Mouse (Mus musculus): ENCODE data around the gene Il25. TPM values are rescaled to one million over a fixed set of nuclear protein-coding genes. Genes with fewer than 3 reads are reported as not detected.
"Not testable (repeated sequence)": the region's sequence is repeated elsewhere in the genome, so short reads cannot be mapped to it uniquely, and the experiment has no call there.

Gene Il25
- polyA plus RNA-seq, 1 experiment from 2014 or later = not detected

DNA sequence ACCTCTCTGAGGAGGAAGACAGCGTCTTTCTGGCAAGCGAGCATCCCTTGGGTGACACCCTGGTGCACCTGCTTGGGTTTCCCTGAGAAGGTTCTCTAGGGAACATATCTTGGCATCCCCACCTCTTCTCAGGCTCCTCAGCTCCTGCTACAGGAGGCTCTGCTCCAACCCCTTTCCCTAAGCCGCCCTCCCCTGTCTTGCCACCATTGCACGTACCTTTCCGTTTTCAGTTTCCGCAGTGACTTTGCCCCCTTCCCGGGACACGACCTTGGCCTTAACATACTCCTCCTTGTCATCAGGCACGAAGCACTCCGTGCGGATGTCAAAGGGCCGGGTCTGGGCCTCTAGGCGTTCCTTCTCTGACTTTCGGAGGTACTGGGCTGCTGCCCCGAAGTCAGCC, 32.5 kb downstream of the Il25 start:
- H3K9me3 ChIP-seq (ENCODE audit: control insufficient read depth, low read length) = no peaks in the 10 kb centered on the region
- peak overlapping the region; percentile 83 for H3K9ac ChIP-seq (ENCODE audit: low read length)
- ATAC-seq (ENCODE audit: insufficient number of reproducible peaks, insufficient read depth, low FRiP score, low read depth) = no peak
- WGBS = 25% methylated on average over 15 of the region's 15 CpGs
- H3K27ac ChIP-seq (replicated peaks in 1 of 2; ENCODE audit: control insufficient read depth in 1 of 2, insufficient read depth in 1 of 2, low read depth in 2 of 2, low read length in 2 of 2) = peak overlapping the region; percentile 87 to 92
- peaks cover 30 to 31% of the 10 kb centered on the region in 2 experiments for H3K4me1 ChIP-seq (ENCODE audit: control insufficient read depth in 2 of 2, insufficient read depth in 2 of 2, low read length in 2 of 2)
- H3K4me2 ChIP-seq (ENCODE audit: low read length) = peak overlapping the region; percentile 66
- no peaks in the 10 kb centered on the region for H3K27me3 ChIP-seq (ENCODE audit: control insufficient read depth, insufficient read depth, low read length)
- H3K36me3 ChIP-seq (ENCODE audit: control insufficient read depth, insufficient read depth, low read length) = peaks cover 54% of the 10 kb centered on the region
- peak overlapping the region; percentile 42 to 62 for H3K4me3 ChIP-seq (ENCODE audit: control insufficient read depth in 1 of 2, insufficient read depth in 1 of 2, low read depth in 1 of 2, low read length in 2 of 2)

DNA sequence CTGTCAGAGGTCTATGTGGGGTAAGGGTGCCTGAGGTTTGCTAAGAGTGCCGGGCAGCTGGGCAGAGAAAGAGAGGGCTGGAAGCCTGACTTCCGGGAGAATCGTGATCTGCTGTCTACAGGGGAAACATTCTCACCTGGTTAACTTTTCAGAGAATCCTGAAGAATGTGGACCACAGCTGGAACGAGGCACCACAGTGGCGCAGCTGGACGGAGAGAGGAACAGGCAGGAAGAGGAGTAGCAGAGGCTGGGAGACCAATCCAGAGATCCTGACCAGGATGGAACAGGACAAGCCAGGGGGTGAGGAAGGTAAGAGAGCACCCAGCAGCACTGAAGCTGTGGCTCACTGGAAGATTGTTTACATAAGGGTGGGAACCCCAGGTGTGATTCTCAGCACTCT, 33.1 kb downstream of the Il25 start:
- H3K27ac ChIP-seq (replicated peaks in 1 of 2; ENCODE audit: control insufficient read depth in 1 of 2, insufficient read depth in 1 of 2, low read depth in 2 of 2, low read length in 2 of 2) = peak overlapping the region; percentile 87 to 92
- H3K4me1 ChIP-seq (ENCODE audit: control insufficient read depth in 2 of 2, insufficient read depth in 2 of 2, low read length in 2 of 2) = peaks cover 27 to 30% of the 10 kb centered on the region in 2 experiments
- H3K9me3 ChIP-seq (ENCODE audit: control insufficient read depth, low read length) = no peaks in the 10 kb centered on the region
- H3K36me3 ChIP-seq (ENCODE audit: control insufficient read depth, insufficient read depth, low read length) = peaks cover 54% of the 10 kb centered on the region
- H3K27me3 ChIP-seq (ENCODE audit: control insufficient read depth, insufficient read depth, low read length) = no peaks in the 10 kb centered on the region
- WGBS = 20% methylated on average over 6 of the region's 6 CpGs
- peak overlapping the region; percentile 42 to 62 for H3K4me3 ChIP-seq (ENCODE audit: control insufficient read depth in 1 of 2, insufficient read depth in 1 of 2, low read depth in 1 of 2, low read length in 2 of 2)
- ATAC-seq (ENCODE audit: insufficient number of reproducible peaks, insufficient read depth, low FRiP score, low read depth) = no peak
- peak overlapping the region; percentile 83 for H3K9ac ChIP-seq (ENCODE audit: low read length)
- peak overlapping the region; percentile 66 for H3K4me2 ChIP-seq (ENCODE audit: low read length)

DNA sequence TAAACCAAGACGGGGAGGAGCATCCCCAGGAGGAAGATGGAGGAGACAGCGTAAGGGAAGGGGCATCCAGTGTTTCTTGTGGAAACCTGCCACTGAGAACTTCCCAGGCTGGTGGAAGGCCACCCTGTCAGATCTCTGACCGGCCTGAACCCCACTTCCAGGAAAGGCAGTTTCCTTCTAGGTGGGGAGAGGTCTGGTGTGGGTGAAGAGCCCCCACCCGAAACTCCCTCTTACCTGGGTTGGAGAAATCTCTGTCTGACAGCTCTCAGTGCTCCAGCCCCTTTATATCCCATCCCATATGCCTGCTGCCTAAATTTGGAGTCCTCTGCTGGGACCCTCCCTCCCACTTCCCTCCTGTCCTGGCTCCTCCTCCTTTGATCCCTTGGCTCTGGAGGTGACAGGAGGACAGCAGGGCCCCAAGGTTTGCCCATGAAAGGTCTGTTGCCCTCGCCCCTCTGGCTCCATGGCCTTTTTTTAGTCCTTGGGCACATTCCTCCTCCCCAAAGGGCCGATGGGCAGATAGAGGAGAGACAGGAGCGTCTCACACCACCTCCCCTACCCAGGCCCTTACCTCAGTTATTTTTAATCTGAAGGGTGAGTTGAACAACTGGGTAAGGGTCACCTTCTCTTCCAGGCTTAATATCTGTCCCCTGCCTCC, 34.0 kb downstream of the Il25 start, which contains the start of gene Myh6:
Gene Myh6 (minus strand): TSS at position 608 of the 658 bp plus-strand sequence.
- Histone ChIP-seq H3K4me1 (ENCODE audit: control insufficient read depth in 2 of 2, insufficient read depth in 2 of 2, low read length in 2 of 2) (peaks cover 23 to 27% of the 10 kb centered on the region in 2 experiments), H3K9ac (ENCODE audit: low read length) (peak within 1 kb of the TSS; percentile 83), H3K9me3 (ENCODE audit: control insufficient read depth, low read length) (no peaks in the 10 kb centered on the region), H3K27ac (replicated peaks in 1 of 2; ENCODE audit: control insufficient read depth in 1 of 2, insufficient read depth in 1 of 2, low read depth in 2 of 2, low read length in 2 of 2) (peak within 1 kb of the TSS; percentile 87 to 92), H3K4me2 (ENCODE audit: low read length) (peak within 1 kb of the TSS; percentile 66), H3K4me3 (ENCODE audit: control insufficient read depth in 1 of 2, insufficient read depth in 1 of 2, low read depth in 1 of 2, low read length in 2 of 2) (peak within 1 kb of the TSS; percentile 42 to 62), H3K27me3 (ENCODE audit: control insufficient read depth, insufficient read depth, low read length) (no peaks in the 10 kb centered on the region), H3K36me3 (ENCODE audit: control insufficient read depth, insufficient read depth, low read length) (peaks cover 54% of the 10 kb centered on the region)
- peak; percentile 54 for ATAC-seq (ENCODE audit: insufficient number of reproducible peaks, insufficient read depth, low FRiP score, low read depth)
- 23% methylated on average over 7 of the region's 7 CpGs for WGBS

DNA sequence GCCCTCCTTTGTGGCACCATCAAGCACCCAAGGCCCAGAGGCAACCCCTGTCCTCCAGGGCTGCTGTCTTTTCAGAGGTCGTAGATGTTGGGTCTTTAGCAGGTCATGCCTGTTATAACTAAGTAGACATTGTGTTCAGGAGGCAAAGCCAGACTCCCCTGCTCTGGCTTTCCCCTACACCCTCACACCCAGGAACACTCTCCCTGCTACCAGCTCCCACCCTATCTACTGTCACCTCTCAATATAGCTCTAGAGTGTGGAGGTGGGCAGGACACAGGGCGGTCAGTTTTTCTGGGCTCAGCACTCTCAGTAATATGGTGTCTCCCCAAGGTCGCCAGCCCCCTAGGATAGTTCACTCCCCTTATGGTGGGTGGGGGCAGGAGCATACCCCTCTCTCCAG, 35.4 kb downstream of the Il25 start:
- Histone ChIP-seq H3K4me1 (ENCODE audit: control insufficient read depth in 2 of 2, insufficient read depth in 2 of 2, low read length in 2 of 2) (peaks cover 20 to 23% of the 10 kb centered on the region in 2 experiments), H3K9me3 (ENCODE audit: control insufficient read depth, low read length) (no peaks in the 10 kb centered on the region), H3K36me3 (ENCODE audit: control insufficient read depth, insufficient read depth, low read length) (peaks cover 54% of the 10 kb centered on the region), H3K4me2 (ENCODE audit: low read length) (peak overlapping the region; percentile 66), H3K4me3 (ENCODE audit: control insufficient read depth in 1 of 2, insufficient read depth in 1 of 2, low read depth in 1 of 2, low read length in 2 of 2) (no peak overlapping the region), H3K9ac (ENCODE audit: low read length) (peak overlapping the region; percentile 83), H3K27me3 (ENCODE audit: control insufficient read depth, insufficient read depth, low read length) (no peaks in the 10 kb centered on the region), H3K27ac (replicated peaks in 1 of 2; ENCODE audit: control insufficient read depth in 1 of 2, insufficient read depth in 1 of 2, low read depth in 2 of 2, low read length in 2 of 2) (peak overlapping the region; percentile 87 to 92)
- peak; percentile 4 for ATAC-seq (ENCODE audit: insufficient number of reproducible peaks, insufficient read depth, low FRiP score, low read depth)
- WGBS = 33% methylated on average over 3 of the region's 3 CpGs

DNA sequence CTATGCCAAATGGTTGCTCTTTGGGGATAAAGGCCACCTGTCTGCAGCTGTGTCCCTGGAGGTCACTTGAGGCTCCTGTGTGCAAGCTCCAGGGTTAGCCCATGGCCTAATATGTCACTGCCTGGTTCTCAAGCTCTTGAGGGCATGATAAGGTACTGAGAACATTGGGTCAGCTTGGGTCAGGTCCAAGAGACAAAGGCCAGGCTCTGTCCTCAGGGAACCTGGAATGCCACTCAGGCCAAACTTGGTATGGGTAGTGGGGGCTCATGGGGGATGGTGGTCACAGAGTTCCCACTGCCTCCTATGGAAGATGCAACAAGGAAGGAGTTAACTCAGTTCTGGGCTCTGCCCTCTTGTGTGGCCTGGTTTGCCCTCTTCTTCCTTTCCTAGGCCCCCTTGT, 35.8 kb downstream of the Il25 start:
- H3K27me3 ChIP-seq (ENCODE audit: control insufficient read depth, insufficient read depth, low read length) = no peaks in the 10 kb centered on the region
- H3K4me2 ChIP-seq (ENCODE audit: low read length) = no peak overlapping the region
- no peaks in the 10 kb centered on the region for H3K9me3 ChIP-seq (ENCODE audit: control insufficient read depth, low read length)
- H3K4me3 ChIP-seq (ENCODE audit: control insufficient read depth in 1 of 2, insufficient read depth in 1 of 2, low read depth in 1 of 2, low read length in 2 of 2) = no peak overlapping the region
- H3K4me1 ChIP-seq (ENCODE audit: control insufficient read depth in 2 of 2, insufficient read depth in 2 of 2, low read length in 2 of 2) = peaks cover 23% of the 10 kb centered on the region in 2 experiments
- H3K9ac ChIP-seq (ENCODE audit: low read length) = peak overlapping the region; percentile 83; the same call in 1 of the 2 replicates
- H3K36me3 ChIP-seq (ENCODE audit: control insufficient read depth, insufficient read depth, low read length) = peaks cover 55% of the 10 kb centered on the region
- peak; percentile 54 for ATAC-seq (ENCODE audit: insufficient number of reproducible peaks, insufficient read depth, low FRiP score, low read depth)
- peak overlapping the region; percentile 87 to 92 for H3K27ac ChIP-seq (replicated peaks in 1 of 2; ENCODE audit: control insufficient read depth in 1 of 2, insufficient read depth in 1 of 2, low read depth in 2 of 2, low read length in 2 of 2)

DNA sequence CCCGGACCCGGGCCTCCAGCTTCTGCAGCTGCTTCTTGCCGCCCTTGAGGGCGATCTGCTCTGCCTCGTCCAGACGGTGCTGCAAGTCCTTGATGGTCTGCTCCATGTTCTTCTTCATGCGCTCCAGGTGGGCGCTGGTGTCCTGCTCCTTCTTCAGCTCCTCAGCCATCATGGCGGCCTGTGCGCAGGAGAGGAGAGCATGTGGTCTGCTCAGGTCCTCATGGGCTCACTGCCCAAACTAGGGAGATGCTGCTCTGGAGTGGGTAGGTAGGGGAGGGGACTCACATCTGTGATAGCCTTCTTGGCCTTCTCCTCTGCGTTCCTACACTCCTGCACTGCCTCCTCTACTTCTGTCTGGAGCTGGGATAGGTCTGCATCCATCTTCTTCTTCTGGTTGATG, 40.3 kb downstream of the Il25 start:
- WGBS = 74% methylated on average over 7 of the region's 11 CpGs
- peaks cover 74% of the 10 kb centered on the region for H3K36me3 ChIP-seq (ENCODE audit: control insufficient read depth, insufficient read depth, low read length)
- H3K4me2 ChIP-seq (ENCODE audit: low read length); H3K27me3 ChIP-seq (ENCODE audit: control insufficient read depth, insufficient read depth, low read length); H3K9ac ChIP-seq (ENCODE audit: low read length); ATAC-seq (ENCODE audit: insufficient number of reproducible peaks, insufficient read depth, low FRiP score, low read depth); H3K9me3 ChIP-seq (ENCODE audit: control insufficient read depth, low read length); H3K4me3 ChIP-seq (ENCODE audit: control insufficient read depth in 1 of 2, insufficient read depth in 1 of 2, low read depth in 1 of 2, low read length in 2 of 2): not testable (repeated sequence)
- H3K27ac ChIP-seq (replicated peaks in 1 of 2; ENCODE audit: control insufficient read depth in 1 of 2, insufficient read depth in 1 of 2, low read depth in 2 of 2, low read length in 2 of 2) = peak overlapping the region; percentile 50 to 87
- peaks cover 8 to 19% of the 10 kb centered on the region in 2 experiments for H3K4me1 ChIP-seq (ENCODE audit: control insufficient read depth in 2 of 2, insufficient read depth in 2 of 2, low read length in 2 of 2)

DNA sequence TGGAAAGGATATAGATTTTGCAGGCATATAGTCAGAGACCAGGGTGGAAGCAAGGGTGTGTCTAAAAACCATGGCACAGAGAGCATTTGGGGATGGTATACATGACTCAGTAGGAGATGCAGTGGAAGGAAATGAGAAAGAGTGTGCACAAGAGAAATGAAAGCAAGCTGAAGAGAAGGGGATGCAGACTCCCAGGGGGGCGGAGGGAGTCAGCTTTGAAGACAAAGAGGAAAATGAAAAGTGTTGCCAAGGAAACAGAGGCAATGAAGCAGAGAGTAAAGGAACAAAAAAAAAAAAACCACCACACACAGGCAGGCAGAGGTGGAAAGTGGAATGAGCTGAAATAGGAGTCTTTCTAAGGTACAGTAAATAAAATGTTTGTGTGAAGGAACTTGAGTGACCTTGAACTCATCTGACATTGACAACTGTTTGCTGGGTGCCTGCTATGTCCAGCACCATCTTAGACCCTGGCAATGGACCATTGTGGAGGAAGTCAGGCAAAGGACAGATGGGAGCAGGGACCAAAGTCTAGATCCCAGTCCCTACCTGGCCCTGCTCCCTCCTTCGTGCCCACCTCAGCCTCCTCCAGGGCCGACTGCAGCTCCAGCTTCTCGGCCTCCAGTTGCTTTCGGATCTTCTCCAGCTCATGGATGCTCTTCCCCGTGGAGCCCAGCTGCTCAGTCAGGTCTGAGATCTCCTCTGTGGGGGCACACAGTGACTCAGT, 41.7 kb downstream of the Il25 start:
- peaks cover 87% of the 10 kb centered on the region for H3K36me3 ChIP-seq (ENCODE audit: control insufficient read depth, insufficient read depth, low read length)
- ATAC-seq (ENCODE audit: insufficient number of reproducible peaks, insufficient read depth, low FRiP score, low read depth) = no peak
- no peak overlapping the region for H3K4me3 ChIP-seq (ENCODE audit: control insufficient read depth in 1 of 2, insufficient read depth in 1 of 2, low read depth in 1 of 2, low read length in 2 of 2)
- H3K27ac ChIP-seq (replicated peaks in 1 of 2; ENCODE audit: control insufficient read depth in 1 of 2, insufficient read depth in 1 of 2, low read depth in 2 of 2, low read length in 2 of 2) = peak overlapping the region; percentile 66 to 77
- H3K9me3 ChIP-seq (ENCODE audit: control insufficient read depth, low read length) = no peaks in the 10 kb centered on the region
- H3K4me1 ChIP-seq (ENCODE audit: control insufficient read depth in 2 of 2, insufficient read depth in 2 of 2, low read length in 2 of 2) = peaks cover 8 to 10% of the 10 kb centered on the region in 2 experiments; a peak in 2 of 4 replicates
- H3K27me3 ChIP-seq (ENCODE audit: control insufficient read depth, insufficient read depth, low read length) = no peaks in the 10 kb centered on the region
- no peak overlapping the region for H3K4me2 ChIP-seq (ENCODE audit: low read length)
- H3K9ac ChIP-seq (ENCODE audit: low read length) = peak overlapping the region; percentile 58
- 64% methylated on average over 6 of the region's 6 CpGs for WGBS
